Mouse (Mus musculus): Measurements from ENCODE around the gene Zfp319. TPM values are rescaled to one million over a fixed set of nuclear protein-coding genes. Genes with fewer than 3 reads are reported as not detected.

The Zfp319 gene
- total RNA-seq, 2 experiments from 2014 or later: 17.6 to 18.5 TPM

DNA sequence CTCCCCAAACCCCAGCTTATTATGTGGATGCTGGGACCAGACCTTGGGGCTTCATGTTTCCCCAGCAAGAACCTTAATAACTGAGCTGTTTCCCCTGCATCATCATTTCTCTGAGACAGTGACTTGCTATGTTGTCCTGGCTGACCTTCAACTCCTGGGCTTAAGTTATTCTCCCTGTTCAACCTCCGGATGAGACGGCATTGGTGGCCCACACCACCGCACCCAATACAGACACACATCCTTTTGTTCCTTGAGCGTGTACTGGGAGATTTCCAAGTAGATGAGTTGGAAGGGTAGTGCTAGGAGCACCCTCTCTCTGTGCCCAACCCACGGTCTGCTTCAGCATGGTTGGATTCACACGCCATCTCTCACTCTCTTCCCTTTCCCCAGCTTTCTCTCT, 17.9 kb downstream of the Zfp319 start:
- DNase-seq (ENCODE audit: low spot score in 2 of 2): no peak

GRCm38 (mm10) chr8:95312836-95313235, 18.9 kb downstream of the Zfp319 start:
- no peak for DNase-seq (ENCODE audit: low spot score in 2 of 2)

DNA sequence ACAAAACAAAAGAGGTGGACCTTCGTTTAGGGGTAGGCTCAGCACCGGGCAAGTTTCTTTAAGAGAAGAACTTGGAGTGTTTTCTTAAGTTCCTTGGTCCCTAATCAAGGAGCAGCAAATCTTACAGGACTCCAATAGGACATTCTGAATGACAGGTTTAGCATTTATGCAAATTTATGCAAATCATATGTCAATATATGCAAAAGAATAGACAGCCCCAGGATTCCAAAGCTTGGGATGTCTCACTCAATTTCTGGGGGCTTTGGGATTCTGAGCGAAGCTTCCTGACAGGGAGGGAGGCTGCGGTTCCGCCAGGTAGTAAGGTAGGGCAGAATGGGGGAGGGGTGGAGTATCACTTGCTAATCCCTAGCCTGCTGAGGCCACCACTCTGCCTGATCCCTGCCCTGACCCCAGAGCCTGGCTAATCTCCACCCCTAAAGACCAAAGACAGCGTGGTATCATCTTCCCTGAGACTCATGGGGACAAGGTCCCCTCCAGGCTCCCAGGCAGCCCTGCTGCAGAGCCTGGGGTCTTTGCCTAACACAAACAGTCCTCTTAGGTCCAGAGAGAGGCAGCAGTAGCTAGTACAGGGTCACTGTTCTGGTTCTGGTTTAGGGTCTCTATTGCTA, 21.3 kb downstream of the Zfp319 start, which contains the start of gene Tepp:
TSS of gene Tepp (plus strand) at position 225 of the 629 bp plus-strand sequence.
- DNase-seq (ENCODE audit: low spot score in 2 of 2): no peak

DNA sequence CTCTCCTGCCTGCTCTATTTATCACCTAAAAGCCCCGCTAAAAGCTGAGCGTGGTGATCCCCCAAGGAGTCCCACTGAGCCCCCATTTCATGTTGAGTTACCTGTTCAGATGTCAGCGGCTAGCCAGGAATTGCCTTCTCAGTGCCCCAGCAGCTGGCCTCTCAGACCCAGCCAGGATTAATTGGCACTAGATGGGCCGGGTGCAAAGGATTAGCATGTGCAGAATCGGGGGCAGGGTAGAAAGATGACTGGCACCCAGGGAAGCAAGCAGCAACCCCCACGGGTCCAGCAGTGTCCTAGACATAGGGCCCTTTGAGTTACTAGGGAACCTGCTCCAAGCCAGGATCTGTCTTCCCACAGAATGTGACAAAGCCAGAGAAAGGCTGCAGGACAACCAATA, 25.3 kb downstream of the Zfp319 start, which contains the start of gene Cngb1:
TSS of gene Cngb1 (minus strand) at position 155 of the 400 bp plus-strand sequence.
- no peak for DNase-seq (ENCODE audit: low spot score in 2 of 2)

DNA sequence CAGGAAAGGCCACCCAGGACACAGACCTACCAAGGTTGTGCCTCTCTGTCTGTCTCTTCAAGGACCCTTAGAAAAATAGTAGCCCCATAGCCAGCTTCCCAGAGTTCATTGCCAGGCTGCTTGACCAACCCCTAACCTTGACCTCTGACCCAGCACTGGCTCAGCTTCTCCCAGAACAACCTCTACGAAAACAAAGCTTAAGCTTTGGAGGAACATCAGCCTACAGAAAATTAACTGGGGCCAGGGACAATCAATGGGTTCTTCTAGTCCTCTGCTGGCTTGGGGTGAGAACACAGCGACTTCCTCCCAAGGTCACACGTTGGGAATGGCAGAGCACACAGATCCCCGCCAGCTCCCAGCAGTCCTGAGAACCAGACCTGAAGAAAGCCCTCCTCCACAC, 26.2 kb downstream of the Zfp319 start:
- DNase-seq (ENCODE audit: low spot score in 2 of 2): no peak

DNA sequence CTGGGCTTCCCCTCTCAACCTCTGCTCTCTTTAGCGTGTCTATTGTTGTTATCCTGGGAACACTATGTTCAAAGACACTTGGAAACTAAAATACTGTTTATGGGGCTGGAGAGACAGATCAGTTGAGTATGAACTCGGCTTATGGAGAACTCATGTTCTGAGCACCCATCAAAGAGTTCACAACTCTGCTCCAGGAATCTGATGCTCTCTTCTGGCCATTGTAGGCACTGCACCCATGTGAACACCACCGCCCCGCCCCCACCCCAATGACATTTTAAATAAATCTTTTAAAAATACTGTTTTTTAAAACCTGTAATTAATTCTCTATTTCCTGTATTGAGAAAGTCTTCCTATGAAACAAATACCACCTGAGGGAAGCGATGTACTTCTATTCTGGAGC, 29.3 kb downstream of the Zfp319 start:
- DNase-seq (ENCODE audit: low spot score in 2 of 2): peak in 1 of 2 experiments; percentile 24

GRCm38 (mm10) chr8:95293891-95294290, 37.9 kb downstream of the Zfp319 start:
- DNase-seq (ENCODE audit: low spot score in 2 of 2): no peak

DNA sequence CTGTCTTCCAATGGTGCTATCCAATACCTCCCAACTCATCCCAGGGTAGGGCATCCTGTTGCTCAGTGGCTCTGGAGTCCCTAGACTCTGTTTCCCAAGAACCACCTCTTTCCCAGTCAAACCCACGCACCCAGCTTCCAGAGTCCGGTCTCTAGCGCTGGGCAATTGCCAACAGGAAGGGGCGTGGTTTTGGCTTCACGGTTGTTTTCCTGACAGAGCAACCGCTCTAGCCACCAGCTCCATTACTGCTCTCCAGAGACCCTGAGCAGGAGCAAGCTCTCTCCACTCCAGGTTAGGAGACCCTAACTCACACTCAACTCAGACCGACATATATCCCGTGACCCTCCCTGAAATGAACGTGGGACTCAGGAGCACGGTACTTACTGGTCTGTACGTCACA, 38.6 kb downstream of the Zfp319 start:
- peak; percentile 8 to 39 for DNase-seq (ENCODE audit: low spot score in 2 of 2)

GRCm38 (mm10) chr8:95289066-95289650, 42.6 kb downstream of the Zfp319 start:
- DNase-seq (ENCODE audit: low spot score in 2 of 2): no peak

DNA sequence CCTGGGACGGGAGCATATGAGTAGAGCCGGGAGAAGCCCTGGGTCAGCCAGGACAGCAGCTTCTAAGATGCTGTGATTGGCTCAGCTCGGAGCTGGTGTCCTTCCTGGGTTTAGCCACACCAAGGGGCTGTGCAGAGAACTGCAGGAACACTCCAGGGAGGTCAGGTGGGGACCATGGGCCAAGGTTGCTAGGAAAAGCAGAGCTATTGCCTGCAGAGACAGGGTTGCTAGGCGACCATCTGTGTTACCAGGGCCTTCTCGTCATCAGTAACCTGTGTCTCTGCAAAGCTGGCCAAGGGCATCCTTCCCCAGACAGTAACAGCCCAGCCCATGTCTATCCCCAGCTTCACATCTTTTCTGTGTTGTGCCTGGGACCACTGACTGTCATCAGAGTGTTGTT, 50.3 kb downstream of the Zfp319 start:
- DNase-seq (ENCODE audit: low spot score in 2 of 2): peak in 1 of 2 experiments; percentile 42

Other genes with a start within 250 kb of the Zfp319 start
- gene Kifc3, start 129.1 kb downstream of the Zfp319 start, total RNA-seq (2021): 10 to 100 TPM; 57.0 to 57.2 TPM
- gene Cngb1, start 25.4 kb downstream of the Zfp319 start, total RNA-seq (2021): under 1 TPM; 0.76 to 0.79 TPM
- under 1 TPM in 1 of 2 experiments, not detected in 1; 0.57 TPM for gene Tepp, start 21.4 kb downstream of the Zfp319 start, total RNA-seq (2021)
- 10 to 100 TPM in 1 of 2 experiments, 1 to 10 TPM in 1; 9.8 to 11.2 TPM for gene Usb1, start 334 bp upstream of the Zfp319 start, total RNA-seq (2021)
- 10 to 100 TPM; 13.4 to 13.6 TPM for gene Mmp15, start 20.3 kb upstream of the Zfp319 start, total RNA-seq (2021)
- 10 to 100 TPM; 50.7 to 54.4 TPM for gene Cfap20, start 102.9 kb upstream of the Zfp319 start, total RNA-seq (2021)
- gene Csnk2a2, start 158.1 kb upstream of the Zfp319 start, total RNA-seq (2021): 10 to 100 TPM; 69.8 to 74.0 TPM
- 1 to 10 TPM; 1.6 to 1.8 TPM for gene Ccdc113, start 202.1 kb upstream of the Zfp319 start, total RNA-seq (2021)
- not detected for gene Prss54, start 244.4 kb upstream of the Zfp319 start, total RNA-seq (2021)